Mouse (Mus musculus): ENCODE results near the gene Abca7. TPM values are rescaled to one million over a fixed set of nuclear protein-coding genes. Genes with fewer than 3 reads are reported as not detected.

Abca7 gene
- total and polyA plus RNA-seq, 2 experiments from 2014 or later = 1.9 to 9.3 TPM

DNA sequence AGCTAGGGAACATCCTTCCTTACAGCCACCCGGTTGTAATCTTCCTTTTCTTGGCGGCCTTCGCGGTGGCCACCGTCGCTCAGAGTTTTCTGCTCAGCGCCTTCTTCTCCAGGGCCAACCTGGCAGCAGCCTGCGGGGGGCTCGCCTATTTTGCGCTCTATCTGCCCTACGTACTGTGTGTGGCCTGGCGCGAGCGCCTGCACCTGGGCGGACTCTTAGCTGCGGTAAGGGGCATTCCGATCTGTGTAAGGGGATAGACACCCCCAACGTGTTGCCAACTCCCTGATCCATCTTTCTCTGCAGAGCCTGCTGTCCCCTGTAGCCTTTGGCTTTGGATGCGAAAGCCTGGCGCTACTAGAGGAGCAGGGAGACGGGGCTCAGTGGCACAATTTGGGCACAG, 6.5 kb downstream of the Abca7 start:
- H3K4me1 ChIP-seq (ENCODE audit: insufficient read depth, low read length) = no peaks in the 10 kb centered on the region
- ATAC-seq (ENCODE audit: low FRiP score) = no peak
- no peak for TF ChIP-seq CTCF (IDR thresholded peaks at IDR 0.05)
- H3K36me3 ChIP-seq (ENCODE audit: insufficient read depth, low read length) = no peaks in the 10 kb centered on the region
- no peak overlapping the region for H3K27ac ChIP-seq (ENCODE audit: low read depth, low read length)
- no peaks in the 10 kb centered on the region for H3K9me3 ChIP-seq (ENCODE audit: low read length)
- WGBS = 30% methylated on average over 21 of the region's 21 CpGs
- H3K4me2 ChIP-seq (ENCODE audit: low read depth, low read length, poor library complexity, severe bottlenecking) = no peak overlapping the region
- DNase-seq (ENCODE audit: low spot score) = no peak
- H3K4me3 ChIP-seq (ENCODE audit: low read depth, low read length) = no peak overlapping the region
- H3K27me3 ChIP-seq (ENCODE audit: insufficient read depth, low read length) = peaks cover 5% of the 10 kb centered on the region; the same call in 1 of the 2 replicates
- H3K9ac ChIP-seq (replicated peaks; ENCODE audit: low read length, poor library complexity, severe bottlenecking) = no peak overlapping the region

DNA sequence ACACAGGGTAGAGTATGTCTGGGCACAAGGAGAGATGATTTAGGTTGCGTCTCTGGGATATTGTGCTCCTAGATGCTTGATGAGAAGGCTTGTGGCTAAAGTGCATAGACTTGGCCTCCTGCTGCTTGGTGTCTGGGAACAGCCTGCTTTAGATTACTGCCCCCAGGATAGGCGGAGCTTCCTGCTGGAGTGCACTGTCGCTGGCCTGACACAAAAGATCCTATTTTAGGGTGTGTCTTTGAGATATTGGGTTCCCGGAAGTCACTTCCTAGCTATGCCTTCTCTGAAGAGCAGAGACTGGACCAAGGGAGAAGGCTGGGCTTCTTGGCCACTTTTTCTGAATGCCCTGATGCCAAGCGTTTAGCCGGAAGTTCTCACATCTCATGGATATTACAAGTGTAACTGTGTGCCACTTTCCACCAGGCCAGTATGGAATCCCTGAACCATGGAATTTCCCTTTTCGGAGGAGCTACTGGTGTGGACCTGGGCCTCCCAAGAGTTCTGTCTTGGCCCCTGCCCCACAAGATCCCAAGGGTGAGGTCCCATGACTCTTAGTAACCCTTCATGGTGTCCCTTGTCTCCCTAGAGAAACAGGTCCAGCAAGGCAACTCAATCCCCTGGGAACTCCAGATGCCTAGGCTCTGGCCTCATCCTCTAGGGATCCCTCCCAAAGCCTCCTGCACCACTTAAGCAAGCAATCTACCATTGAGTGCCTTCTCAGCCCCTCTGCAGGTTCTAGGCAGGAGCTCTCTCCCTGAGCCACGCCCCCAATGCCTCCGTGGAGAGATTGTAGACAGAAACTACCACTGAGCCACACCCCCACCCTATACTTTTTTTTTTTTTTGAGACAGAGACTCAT, 7.3 kb downstream of the Abca7 start:
- peaks cover 5% of the 10 kb centered on the region; the same call in 1 of the 2 replicates for H3K27me3 ChIP-seq (ENCODE audit: insufficient read depth, low read length)
- no peak for DNase-seq (ENCODE audit: low spot score)
- 64% methylated on average over 9 of the region's 9 CpGs for WGBS
- H3K4me3 ChIP-seq (ENCODE audit: low read depth, low read length) = no peak overlapping the region
- H3K9ac ChIP-seq (replicated peaks; ENCODE audit: low read length, poor library complexity, severe bottlenecking) = no peak overlapping the region
- no peaks in the 10 kb centered on the region for H3K36me3 ChIP-seq (ENCODE audit: insufficient read depth, low read length)
- ATAC-seq (ENCODE audit: low FRiP score) = no peak
- TF ChIP-seq CTCF (IDR thresholded peaks at IDR 0.05) = no peak
- no peaks in the 10 kb centered on the region for H3K9me3 ChIP-seq (ENCODE audit: low read length)
- H3K4me2 ChIP-seq (ENCODE audit: low read depth, low read length, poor library complexity, severe bottlenecking) = no peak overlapping the region
- H3K4me1 ChIP-seq (ENCODE audit: insufficient read depth, low read length) = no peaks in the 10 kb centered on the region
- no peak overlapping the region for H3K27ac ChIP-seq (ENCODE audit: low read depth, low read length)

DNA sequence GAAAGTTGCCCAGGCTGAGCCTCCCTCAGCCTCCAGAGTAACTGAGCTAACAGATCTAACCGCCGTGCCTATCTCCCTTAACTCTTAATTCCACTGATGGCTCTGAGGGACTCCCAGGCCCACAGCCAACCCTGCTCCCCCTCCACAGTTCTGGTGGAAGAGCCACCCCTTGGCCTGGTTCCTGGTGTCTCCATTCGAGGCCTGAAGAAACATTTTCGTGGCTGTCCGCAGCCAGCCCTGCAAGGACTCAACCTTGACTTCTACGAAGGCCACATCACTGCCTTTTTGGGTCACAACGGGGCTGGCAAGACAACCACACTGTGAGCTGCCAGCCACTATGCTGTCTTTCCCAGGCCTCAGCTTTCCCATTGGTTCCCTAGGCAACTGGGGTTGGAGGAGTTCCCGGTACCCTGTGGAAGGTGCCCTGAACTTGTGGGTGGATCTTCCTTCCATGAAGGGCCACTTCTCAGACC, 8.0 kb downstream of the Abca7 start:
- 76% methylated on average over 8 of the region's 8 CpGs for WGBS
- Histone ChIP-seq H3K9me3 (ENCODE audit: low read length) (no peaks in the 10 kb centered on the region), H3K4me1 (ENCODE audit: insufficient read depth, low read length) (no peaks in the 10 kb centered on the region), H3K36me3 (ENCODE audit: insufficient read depth, low read length) (0 out of 2 replicates have a peak, but pooled peaks cover 4% of the 10 kb centered on the region), H3K9ac (replicated peaks; ENCODE audit: low read length, poor library complexity, severe bottlenecking) (no peak overlapping the region), H3K27ac (ENCODE audit: low read depth, low read length) (no peak overlapping the region), H3K27me3 (ENCODE audit: insufficient read depth, low read length) (peaks cover 5% of the 10 kb centered on the region; the same call in 1 of the 2 replicates), H3K4me2 (ENCODE audit: low read depth, low read length, poor library complexity, severe bottlenecking) (no peak overlapping the region), H3K4me3 (ENCODE audit: low read depth, low read length) (no peak overlapping the region)
- TF ChIP-seq CTCF (IDR thresholded peaks at IDR 0.05) = no peak
- no peak for DNase-seq (ENCODE audit: low spot score)
- ATAC-seq (ENCODE audit: low FRiP score) = no peak

DNA sequence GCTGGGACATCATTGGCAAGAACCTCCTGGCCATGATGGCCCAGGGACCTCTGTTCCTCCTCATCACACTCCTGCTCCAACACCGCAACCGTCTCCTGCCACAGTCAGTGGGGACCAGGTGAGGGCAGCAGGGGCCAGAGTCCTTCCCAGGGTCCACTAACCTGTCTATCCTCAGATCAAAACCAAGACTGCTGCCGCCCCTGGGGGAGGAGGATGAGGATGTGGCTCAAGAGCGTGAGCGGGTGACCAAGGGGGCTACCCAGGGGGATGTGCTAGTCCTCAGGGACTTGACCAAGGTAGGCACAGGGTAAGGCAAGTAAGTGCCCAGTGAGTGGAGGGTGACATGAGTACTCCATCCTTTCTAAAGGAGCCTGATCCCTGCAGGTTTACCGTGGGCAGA, 15.4 kb downstream of the Abca7 start:
- Histone ChIP-seq H3K9ac (replicated peaks; ENCODE audit: low read length, poor library complexity, severe bottlenecking) (no peak overlapping the region), H3K27me3 (ENCODE audit: insufficient read depth, low read length) (peaks cover 21% of the 10 kb centered on the region), H3K4me3 (ENCODE audit: low read depth, low read length) (no peak overlapping the region), H3K4me2 (ENCODE audit: low read depth, low read length, poor library complexity, severe bottlenecking) (no peak overlapping the region), H3K4me1 (ENCODE audit: insufficient read depth, low read length) (no peaks in the 10 kb centered on the region), H3K27ac (ENCODE audit: low read depth, low read length) (no peak overlapping the region), H3K9me3 (ENCODE audit: low read length) (peaks cover 16% of the 10 kb centered on the region), H3K36me3 (ENCODE audit: insufficient read depth, low read length) (peaks cover 11% of the 10 kb centered on the region; the same call in 1 of the 2 replicates)
- 88% methylated on average over 6 of the region's 6 CpGs for WGBS
- ATAC-seq (ENCODE audit: low FRiP score) (no peak), DNase-seq (ENCODE audit: low spot score) (no peak)
- no peak for TF ChIP-seq CTCF (IDR thresholded peaks at IDR 0.05)

DNA sequence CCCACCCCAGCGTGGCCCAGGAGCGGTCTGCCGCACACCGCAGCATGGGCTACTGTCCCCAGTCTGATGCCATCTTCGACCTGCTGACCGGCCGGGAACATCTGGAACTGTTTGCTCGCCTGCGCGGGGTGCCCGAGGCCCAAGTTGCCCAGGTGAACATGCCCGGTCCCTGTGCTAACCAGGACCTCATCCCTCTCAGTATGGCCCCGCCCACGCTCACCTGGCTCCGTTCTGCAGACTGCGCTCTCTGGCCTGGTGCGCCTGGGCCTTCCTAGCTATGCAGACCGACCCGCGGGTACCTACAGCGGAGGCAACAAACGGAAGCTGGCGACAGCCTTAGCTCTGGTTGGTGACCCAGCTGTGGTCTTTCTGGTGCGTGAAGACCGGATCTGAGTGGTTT, 17.3 kb downstream of the Abca7 start:
- peaks cover 21% of the 10 kb centered on the region for H3K27me3 ChIP-seq (ENCODE audit: insufficient read depth, low read length)

More for the DNA sequence above, 17.3 kb downstream of the Abca7 start:
- Histone ChIP-seq H3K4me3 (ENCODE audit: low read depth, low read length) (no peak overlapping the region), H3K4me1 (ENCODE audit: insufficient read depth, low read length) (no peaks in the 10 kb centered on the region), H3K36me3 (ENCODE audit: insufficient read depth, low read length) (peaks cover 11% of the 10 kb centered on the region; the same call in 1 of the 2 replicates), H3K27ac (ENCODE audit: low read depth, low read length) (no peak overlapping the region), H3K4me2 (ENCODE audit: low read depth, low read length, poor library complexity, severe bottlenecking) (no peak overlapping the region), H3K9me3 (ENCODE audit: low read length) (peaks cover 16% of the 10 kb centered on the region), H3K9ac (replicated peaks; ENCODE audit: low read length, poor library complexity, severe bottlenecking) (no peak overlapping the region)
- TF ChIP-seq CTCF (IDR thresholded peaks at IDR 0.05) = no peak
- DNase-seq (ENCODE audit: low spot score) = no peak
- no peak for ATAC-seq (ENCODE audit: low FRiP score)
- WGBS = 39% methylated on average over 25 of the region's 25 CpGs

All from midbrain, postnatal 0 days (tissue).